Mouse (Mus musculus): Measurements from ENCODE around the gene 9930111J21Rik1.
"Not testable (repeated sequence)": the region's sequence is repeated elsewhere in the genome, so short reads cannot be mapped to it uniquely, and the experiment has no call there.

DNA sequence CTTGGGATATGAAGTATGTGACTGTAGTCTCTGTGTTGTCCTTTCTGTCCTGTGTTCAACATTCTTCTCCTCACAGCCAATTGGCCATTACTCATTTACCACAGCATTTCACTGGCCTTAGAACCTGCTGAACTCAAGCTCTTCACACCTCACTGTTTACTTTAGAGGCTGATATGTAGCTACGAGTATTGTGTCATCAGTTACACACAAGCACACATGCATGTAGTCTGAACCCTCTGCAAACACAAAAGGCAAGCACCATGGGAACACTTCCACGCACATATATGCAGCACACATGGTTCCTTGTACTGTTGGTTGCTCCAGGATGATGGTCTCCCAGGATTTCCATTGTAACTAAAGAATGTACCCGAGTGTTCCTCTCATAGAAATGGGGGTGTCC is 43.9 kb downstream of the 9930111J21Rik1 start:
- TF ChIP-seq CTCF, EP300 (IDR thresholded peaks at IDR 0.05): not testable (repeated sequence)
